Mouse (Mus musculus) limb, embryonic 15.5 days (tissue): ENCODE results near the gene Efcab11. TPM values are rescaled to one million over a fixed set of nuclear protein-coding genes. Genes with fewer than 3 reads are reported as not detected.
"Not testable (repeated sequence)": the region's sequence is repeated elsewhere in the genome, so short reads cannot be mapped to it uniquely, and the experiment has no call there.

Experiments
- ATAC-seq: fragments of 200-750 bp; cut with Nextera tagmentation; 2 replicates; pipeline ENCODE4 v1.8.0; 2017; ENCODE audit warnings: low read depth, moderate TSS enrichment; ENCODE audit not compliant: insufficient number of reproducible peaks, low FRiP score, low TSS enrichment
- H3K27ac ChIP-seq: fragments of 300-500 bp; sonication (generic); 2 replicates; pipeline ENCODE4 v1.5.1; 2015; ENCODE audit warnings: moderate library complexity, mild to moderate bottlenecking, inconsistent platforms
- H3K27me3 ChIP-seq: fragments of 300-500 bp; sonication (generic); 2 replicates; pipeline ENCODE4 v1.6.1; 2015; ENCODE audit warnings: inconsistent platforms
- H3K36me3 ChIP-seq: fragments of 300-500 bp; sonication (generic); 2 replicates; pipeline ENCODE4 v1.6.1; 2015; ENCODE audit warnings: inconsistent platforms
- H3K4me1 ChIP-seq: fragments of 300-500 bp; sonication (generic); 2 replicates; pipeline ENCODE4 v1.6.1; 2015; ENCODE audit warnings: inconsistent platforms
- H3K4me2 ChIP-seq: fragments of 300-500 bp; sonication (generic); 2 replicates; pipeline ENCODE4 v1.6.1; 2015; ENCODE audit warnings: mild to moderate bottlenecking, inconsistent platforms
- H3K4me3 ChIP-seq: fragments of 300-500 bp; sonication (generic); 2 replicates; pipeline ENCODE4 v1.5.1; 2015; ENCODE audit warnings: mild to moderate bottlenecking, inconsistent platforms
- H3K9ac ChIP-seq: fragments of 300-500 bp; sonication (generic); 2 replicates; pipeline ENCODE4 v1.6.1; 2015; ENCODE audit warnings: inconsistent platforms
- H3K9me3 ChIP-seq: fragments of 300-500 bp; sonication (generic); 2 replicates; pipeline ENCODE4 v1.6.1; 2016; ENCODE audit warnings: inconsistent platforms
- WGBS: fragments of 180-500 bp; shearing (Covaris S2); methylation state at CpG from one replicate; pipeline ENCODE4 v1.1.7; 2015; 5-methylcytosine and 5-hydroxymethylcytosine counted together
- polyA plus RNA-seq: library from polyadenylated mRNA; unstranded; fragments of >200 nt; fragmentation: Nextera tagmentation; extraction: Ambion mirVana; gene quantifications from 2 replicates; pipeline ENCODE4 v1.2.1, GENCODE M21; 2015

Efcab11 gene
- polyA plus RNA-seq, 1 experiment from 2014 or later: 9.2 TPM

DNA sequence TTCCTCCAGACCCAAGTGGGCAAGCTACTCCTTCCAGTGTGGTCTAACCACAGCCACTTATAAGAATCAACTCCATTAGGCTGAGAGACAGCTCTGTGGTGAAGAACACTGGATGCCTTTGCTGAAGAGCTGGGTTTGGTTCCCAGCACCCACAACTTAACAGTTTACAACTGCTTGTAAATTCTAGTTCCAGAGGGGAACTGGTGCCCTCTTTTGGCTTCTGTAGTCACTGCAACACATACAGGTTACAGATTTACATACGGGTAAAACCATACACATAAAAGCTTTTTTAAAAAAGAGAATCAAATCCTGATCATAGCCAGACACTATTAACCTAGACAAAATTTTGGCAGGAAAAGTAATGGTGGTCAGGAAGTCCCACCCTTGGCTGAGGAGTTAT, 50.8 kb downstream of the Efcab11 start:
- Histone ChIP-seq H3K4me1 (0 out of 2 replicates have a peak, but pooled peaks cover 2% of the 10 kb centered on the region), H3K27me3 (no peaks in the 10 kb centered on the region), H3K27ac (no peak overlapping the region), H3K9me3 (no peaks in the 10 kb centered on the region), H3K9ac (no peak overlapping the region), H3K4me3 (no peak overlapping the region), H3K4me2 (no peak overlapping the region), H3K36me3 (no peaks in the 10 kb centered on the region)
- 80% methylated on average over 1 of the region's 1 CpGs for WGBS
- ATAC-seq: no peak

GRCm38 (mm10) chr12:99822591-99822990, 61.6 kb downstream of the Efcab11 start:
- Histone ChIP-seq H3K27me3 (no peaks in the 10 kb centered on the region), H3K4me1 (peaks cover 7% of the 10 kb centered on the region), H3K4me3 (no peak overlapping the region), H3K9me3 (no peaks in the 10 kb centered on the region), H3K4me2 (no peak overlapping the region), H3K9ac (no peak overlapping the region), H3K27ac (no peak overlapping the region), H3K36me3 (no peaks in the 10 kb centered on the region)
- 63% methylated on average over 4 of the region's 4 CpGs for WGBS
- no peak for ATAC-seq

DNA sequence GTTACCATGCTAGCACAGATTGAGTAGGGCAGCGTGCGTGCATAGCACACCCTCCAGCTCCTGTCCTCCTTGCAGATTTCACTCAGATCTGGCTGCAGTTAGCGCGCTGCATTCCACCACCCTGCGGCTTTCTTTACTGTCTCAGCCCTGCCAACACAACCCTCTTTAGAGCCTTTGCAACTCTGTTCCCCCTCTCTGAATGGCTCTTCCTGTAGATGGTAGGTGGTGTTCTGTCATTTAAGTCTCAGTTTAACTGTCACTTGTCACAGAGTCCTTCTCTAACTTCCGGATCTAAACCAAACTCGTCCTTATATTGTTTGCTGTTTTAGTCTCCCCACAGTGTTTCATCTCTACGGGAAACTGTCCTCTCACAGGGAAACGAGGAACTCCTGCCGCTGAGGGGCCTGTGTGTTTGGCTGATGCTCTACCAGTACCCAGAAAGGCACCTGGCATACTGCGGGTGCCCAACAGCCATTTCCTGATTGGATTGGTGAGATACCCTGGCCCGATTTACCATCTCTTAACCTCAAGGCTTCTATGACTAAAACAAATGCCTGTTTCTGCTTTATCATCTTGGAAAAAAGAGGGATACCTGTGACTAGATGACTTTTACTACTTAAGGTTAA, 62.8 kb downstream of the Efcab11 start:
- H3K4me2 ChIP-seq: no peak overlapping the region
- no peak overlapping the region for H3K4me3 ChIP-seq
- no peak for ATAC-seq
- no peaks in the 10 kb centered on the region for H3K9me3 ChIP-seq
- WGBS: 77% methylated on average over 12 of the region's 12 CpGs
- H3K36me3 ChIP-seq: no peaks in the 10 kb centered on the region
- no peak overlapping the region for H3K9ac ChIP-seq
- peaks cover 7% of the 10 kb centered on the region for H3K4me1 ChIP-seq
- H3K27me3 ChIP-seq: no peaks in the 10 kb centered on the region
- no peak overlapping the region for H3K27ac ChIP-seq

GRCm38 (mm10) chr12:99819186-99819974, 64.9 kb downstream of the Efcab11 start:
- no peak for ATAC-seq

GRCm38 (mm10) chr12:99818006-99818405, 66.2 kb downstream of the Efcab11 start:
- WGBS: 94% methylated on average over 16 of the region's 16 CpGs
- not testable (repeated sequence) for H3K4me3 ChIP-seq, H3K4me1 ChIP-seq, H3K4me2 ChIP-seq, H3K9me3 ChIP-seq, H3K36me3 ChIP-seq, H3K27me3 ChIP-seq, H3K9ac ChIP-seq, ATAC-seq, H3K27ac ChIP-seq

More at GRCm38 (mm10) chr12:99819186-99819974, 64.9 kb downstream of the Efcab11 start:
- Histone ChIP-seq H3K36me3 (no peaks in the 10 kb centered on the region), H3K4me1 (peaks cover 7% of the 10 kb centered on the region), H3K27ac (no peak overlapping the region), H3K4me2 (no peak overlapping the region), H3K4me3 (no peak overlapping the region), H3K9ac (no peak overlapping the region), H3K9me3 (no peaks in the 10 kb centered on the region), H3K27me3 (no peaks in the 10 kb centered on the region)
- 24% methylated on average over 4 of the region's 4 CpGs for WGBS

- Histone ChIP-seq H3K9me3 (no peaks in the 10 kb centered on the region), H3K27me3 (no peaks in the 10 kb centered on the region), H3K27ac (no peak overlapping the region), H3K4me2 (no peak overlapping the region), H3K4me1 (peaks cover 5% of the 10 kb centered on the region), H3K9ac (no peak overlapping the region), H3K36me3 (no peaks in the 10 kb centered on the region), H3K4me3 (no peak overlapping the region)
- ATAC-seq: no peak
- 95% methylated on average over 8 of the region's 8 CpGs for WGBS
Observed at GRCm38 (mm10) chr12:99815244-99815643, 69.0 kb downstream of the Efcab11 start.

DNA sequence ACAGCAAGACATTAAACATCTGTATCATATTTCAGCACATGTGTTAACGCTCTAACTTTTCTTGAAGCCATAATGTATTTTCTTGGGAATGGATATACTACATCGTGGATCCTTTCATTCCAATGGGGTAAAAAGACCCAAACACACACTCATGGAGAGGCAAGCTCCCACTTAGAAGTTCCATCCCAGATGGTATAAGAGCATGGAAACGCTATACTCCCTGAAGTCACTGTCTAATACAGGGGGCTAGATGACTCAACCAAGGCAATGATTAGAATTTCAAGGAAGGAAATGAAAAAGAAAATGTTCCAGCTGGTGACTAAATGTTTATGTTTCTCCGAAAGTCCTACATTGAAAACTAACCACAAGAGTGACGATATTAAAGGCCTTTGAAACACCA, 76.3 kb downstream of the Efcab11 start:
- H3K36me3 ChIP-seq: no peaks in the 10 kb centered on the region
- WGBS: 49% methylated on average over 5 of the region's 5 CpGs
- no peak overlapping the region for H3K9ac ChIP-seq
- H3K4me2 ChIP-seq: no peak overlapping the region
- no peak overlapping the region for H3K4me3 ChIP-seq
- H3K27me3 ChIP-seq: no peaks in the 10 kb centered on the region
- no peaks in the 10 kb centered on the region for H3K4me1 ChIP-seq
- no peak overlapping the region for H3K27ac ChIP-seq
- no peak for ATAC-seq
- H3K9me3 ChIP-seq: no peaks in the 10 kb centered on the region

DNA sequence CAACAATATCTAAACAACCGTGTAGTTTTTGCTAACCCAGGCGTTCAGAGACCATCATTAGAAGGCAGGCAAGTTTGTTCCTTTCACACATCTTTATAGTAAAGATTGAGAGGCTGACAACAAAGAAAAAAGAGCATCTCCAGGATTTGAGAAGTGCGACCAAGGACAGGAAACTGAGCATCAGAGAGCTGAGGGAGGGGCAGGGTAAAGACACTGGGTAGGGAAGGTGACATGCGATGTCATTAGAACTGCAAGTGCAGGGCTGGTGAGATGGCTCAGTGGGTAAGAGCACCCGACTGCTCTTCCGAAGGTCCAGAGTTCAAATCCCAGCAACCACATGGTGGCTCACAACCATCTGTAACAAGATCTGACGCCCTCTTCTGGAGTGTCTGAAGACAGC, 77.5 kb downstream of the Efcab11 start:
- H3K27ac ChIP-seq, H3K9me3 ChIP-seq, H3K4me2 ChIP-seq, H3K9ac ChIP-seq, H3K4me3 ChIP-seq, H3K27me3 ChIP-seq, H3K4me1 ChIP-seq, ATAC-seq, H3K36me3 ChIP-seq: not testable (repeated sequence)
- 94% methylated on average over 7 of the region's 7 CpGs for WGBS

DNA sequence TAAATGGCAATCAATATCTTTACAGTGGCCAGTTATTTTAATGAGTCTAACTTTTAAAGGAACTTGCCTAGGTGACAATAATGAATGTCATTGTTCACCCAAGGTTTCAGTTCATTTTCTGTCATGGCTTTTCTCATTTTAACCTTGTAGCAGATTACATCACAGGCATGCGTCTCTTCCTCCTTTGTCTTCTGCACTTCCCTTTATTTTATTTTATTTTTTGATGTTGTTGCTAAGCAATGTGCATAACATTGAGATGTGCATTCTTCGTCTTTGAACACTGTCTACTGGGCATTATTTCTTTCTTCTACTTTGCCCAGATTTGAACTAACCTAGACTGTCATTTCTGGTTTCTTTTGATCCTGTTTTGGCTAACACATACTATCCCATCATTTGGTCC, 88.3 kb downstream of the Efcab11 start:
- H3K9ac ChIP-seq: no peak overlapping the region
- 0 out of 2 replicates have a peak, but pooled peaks cover 10% of the 10 kb centered on the region for H3K4me1 ChIP-seq
- no peak overlapping the region for H3K4me3 ChIP-seq
- no peak overlapping the region for H3K27ac ChIP-seq
- 63% methylated on average over 2 of the region's 2 CpGs for WGBS
- no peaks in the 10 kb centered on the region for H3K27me3 ChIP-seq
- no peak for ATAC-seq
- H3K9me3 ChIP-seq: no peaks in the 10 kb centered on the region
- no peak overlapping the region for H3K4me2 ChIP-seq
- H3K36me3 ChIP-seq: no peaks in the 10 kb centered on the region

DNA sequence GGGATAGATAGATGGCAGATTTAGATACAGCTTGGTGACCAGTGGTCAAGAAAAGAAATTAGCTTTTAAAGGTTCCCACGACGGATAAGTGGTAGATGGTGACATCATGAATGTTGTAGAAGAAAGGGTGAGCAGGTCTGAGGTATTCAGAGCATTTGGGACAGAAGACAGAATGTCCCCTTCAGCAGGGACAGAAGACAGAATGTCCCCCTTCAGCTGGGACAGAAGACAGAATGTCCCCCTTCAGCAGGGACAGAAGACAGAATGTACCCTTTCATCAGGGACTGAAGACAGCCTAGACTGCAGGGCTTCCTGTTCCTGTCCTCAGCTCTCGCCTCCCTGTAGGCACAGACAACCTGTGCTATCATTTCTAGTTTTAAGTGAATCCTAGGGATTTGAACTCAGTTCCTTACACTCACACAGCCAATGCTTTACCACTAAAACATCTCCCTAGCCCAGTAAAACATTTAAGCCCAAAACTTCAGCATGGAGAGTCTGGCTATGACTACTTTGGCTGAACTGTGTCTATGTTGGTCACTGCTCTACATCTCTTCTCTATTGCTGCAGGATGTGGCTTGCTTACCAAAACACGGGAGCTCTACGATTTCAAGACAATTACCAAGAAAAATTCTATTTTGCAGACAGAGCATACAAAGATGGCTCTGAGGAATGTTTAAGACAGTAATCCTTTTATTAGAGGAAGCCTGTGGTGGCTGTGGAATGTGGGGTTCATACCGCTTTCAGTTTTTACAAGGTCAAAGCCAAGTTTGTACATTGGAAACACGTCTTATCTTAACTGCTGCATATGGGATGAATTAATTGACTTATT, 89.2 kb downstream of the Efcab11 start:
- no peak overlapping the region for H3K4me2 ChIP-seq
- no peak overlapping the region for H3K4me3 ChIP-seq
- WGBS: 53% methylated on average over 7 of the region's 7 CpGs
- H3K4me1 ChIP-seq: 0 out of 2 replicates have a peak, but pooled peaks cover 10% of the 10 kb centered on the region
- H3K9me3 ChIP-seq: no peaks in the 10 kb centered on the region
- no peaks in the 10 kb centered on the region for H3K36me3 ChIP-seq
- no peak overlapping the region for H3K27ac ChIP-seq
- no peaks in the 10 kb centered on the region for H3K27me3 ChIP-seq
- no peak overlapping the region for H3K9ac ChIP-seq
- ATAC-seq: no peak

DNA sequence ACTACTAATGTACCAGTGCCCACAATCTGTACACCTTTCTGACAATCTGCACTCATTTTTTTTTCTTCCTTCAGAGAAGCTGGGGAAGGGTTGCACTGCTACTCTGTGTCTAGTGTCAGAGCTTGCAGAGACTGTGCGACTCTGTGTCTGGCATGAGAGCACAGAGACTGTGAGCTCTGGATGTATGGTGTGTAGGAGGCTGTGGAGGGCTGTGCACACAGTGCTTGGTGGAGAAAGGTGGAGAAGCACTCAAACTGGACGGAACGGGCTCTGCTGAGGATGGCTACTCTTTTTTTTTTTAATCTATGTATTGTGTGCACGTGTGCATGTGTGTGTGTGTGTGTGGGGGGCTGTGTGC, 90.1 kb downstream of the Efcab11 start:
- Histone ChIP-seq H3K9ac (no peak overlapping the region), H3K27ac (no peak overlapping the region), H3K4me1 (0 out of 2 replicates have a peak, but pooled peaks cover 10% of the 10 kb centered on the region), H3K9me3 (no peaks in the 10 kb centered on the region), H3K4me3 (no peak overlapping the region), H3K36me3 (no peaks in the 10 kb centered on the region), H3K27me3 (no peaks in the 10 kb centered on the region), H3K4me2 (no peak overlapping the region)
- ATAC-seq: no peak
- WGBS: 86% methylated on average over 4 of the region's 4 CpGs
